Mouse (Mus musculus) lung, postnatal 0 days (tissue): Measurements from ENCODE around the gene Psmd5. TPM values are rescaled to one million over a fixed set of nuclear protein-coding genes. Genes with fewer than 3 reads are reported as not detected.
A peak's percentile ranks its signal among the peaks of the same experiment; 100 is the strongest.

ENCODE experiments used
- ATAC-seq: fragments of 200-750 bp; cut with Nextera tagmentation; 2 replicates; pipeline ENCODE4 v1.8.0; 2017; ENCODE audit warnings: moderate library complexity
- DNase-seq: peaks from one replicate; pipeline ENCODE4 v3.0.0-alpha.2; 2016; ENCODE audit warnings: low spot score
- H3K27ac ChIP-seq: fragments of 300-500 bp; sonication (generic); 2 replicates; pipeline ENCODE4 v1.5.1; 2014; ENCODE audit warnings: antibody characterized with exemption, mild to moderate bottlenecking, low read length, mixed read lengths
- H3K27me3 ChIP-seq: fragments of 300-500 bp; sonication (generic); replicated peaks from 2 replicates; pipeline ENCODE4 v1.6.1; 2014; ENCODE audit warnings: low read length, mixed read lengths; ENCODE audit not compliant: insufficient read depth
- H3K36me3 ChIP-seq: fragments of 300-500 bp; sonication (generic); 2 replicates; pipeline ENCODE4 v1.6.1; 2014; ENCODE audit warnings: low read length, mixed read lengths; ENCODE audit not compliant: insufficient read depth
- H3K4me1 ChIP-seq: fragments of 300-500 bp; sonication (generic); 2 replicates; pipeline ENCODE4 v1.6.1; 2014; ENCODE audit warnings: antibody characterized with exemption, low read depth, low read length, mixed read lengths; ENCODE audit not compliant: insufficient read depth
- H3K4me2 ChIP-seq: fragments of 300-500 bp; sonication (generic); replicated peaks from 2 replicates; pipeline ENCODE4 v1.6.1; 2014; ENCODE audit warnings: low read depth, mild to moderate bottlenecking, low read length, moderate library complexity, mixed read lengths
- H3K4me3 ChIP-seq: fragments of 300-500 bp; sonication (generic); 2 replicates; pipeline ENCODE4 v1.5.1; 2014; ENCODE audit warnings: low read depth, low read length
- H3K9ac ChIP-seq: fragments of 300-500 bp; sonication (generic); replicated peaks from 2 replicates; pipeline ENCODE4 v1.6.1; 2014; ENCODE audit warnings: low read depth, mild to moderate bottlenecking
- H3K9me3 ChIP-seq: fragments of 300-500 bp; sonication (generic); 2 replicates; pipeline ENCODE4 v1.6.1; 2016; ENCODE audit warnings: low read length, mixed read lengths
- CTCF ChIP-seq: IDR thresholded peaks from 2 replicates; pipeline ENCODE4 v1.5.1; 2016; ENCODE audit warnings: antibody characterized with exemption, mild to moderate bottlenecking
- EP300 ChIP-seq: IDR thresholded peaks from 2 replicates; pipeline ENCODE4 v1.6.1; 2016; ENCODE audit warnings: antibody characterized with exemption, mild to moderate bottlenecking, control low read depth
- WGBS: fragments of 180-500 bp; shearing (Covaris S2); extraction: QIAGEN DNeasy Blood & Tissue Kit; methylation state at CpG from one replicate; pipeline ENCODE4 v1.1.7; 2014; 5-methylcytosine and 5-hydroxymethylcytosine counted together
- polyA plus RNA-seq: library from polyadenylated mRNA; unstranded; fragments of >200 nt; fragmentation: Nextera tagmentation; extraction: Ambion mirVana; gene quantifications from 2 replicates; pipeline ENCODE4 v1.2.1, GENCODE M21; 2015

The Psmd5 gene
- polyA plus RNA-seq, 1 experiment from 2014 or later = 64.7 TPM

- Histone ChIP-seq H3K9me3 (no peaks in the 10 kb centered on the region), H3K4me1 (peaks cover 7% of the 10 kb centered on the region; the same call in 1 of the 2 replicates), H3K27me3 (no peaks in the 10 kb centered on the region), H3K4me2 (peak within 1 kb of the TSS; percentile 99), H3K9ac (peak within 1 kb of the TSS; percentile 32), H3K4me3 (peak within 1 kb of the TSS; percentile 59), H3K27ac (peak within 1 kb of the TSS; percentile 5; the same call in 1 of the 2 replicates), H3K36me3 (no peaks in the 10 kb centered on the region)
- no peak for TF ChIP-seq CTCF
- TF ChIP-seq EP300 = no peak
- WGBS = 1% methylated on average over 53 of the region's 64 CpGs
- ATAC-seq (peak; percentile 42), DNase-seq (peak; percentile 28)
Observed at GRCm38 (mm10) chr2:34913218-34914068, 38.7 kb upstream of the Psmd5 start, which contains the start of gene Phf19. Phf19 (minus strand) TSS chr2:34914026.

- Histone ChIP-seq H3K4me2 (peak overlapping the region; percentile 99), H3K27me3 (no peaks in the 10 kb centered on the region), H3K36me3 (no peaks in the 10 kb centered on the region), H3K4me1 (peaks cover 7% of the 10 kb centered on the region; the same call in 1 of the 2 replicates), H3K9me3 (no peaks in the 10 kb centered on the region), H3K27ac (no peak overlapping the region), H3K9ac (no peak overlapping the region), H3K4me3 (peak overlapping the region; percentile 59; the same call in 1 of the 2 replicates)
- 43% methylated on average over 7 of the region's 7 CpGs for WGBS
- TF ChIP-seq EP300 (no peak), CTCF (no peak)
- DNase-seq (no peak), ATAC-seq (no peak)
Observed at GRCm38 (mm10) chr2:34912613-34913012, 37.8 kb upstream of the Psmd5 start.

DNA sequence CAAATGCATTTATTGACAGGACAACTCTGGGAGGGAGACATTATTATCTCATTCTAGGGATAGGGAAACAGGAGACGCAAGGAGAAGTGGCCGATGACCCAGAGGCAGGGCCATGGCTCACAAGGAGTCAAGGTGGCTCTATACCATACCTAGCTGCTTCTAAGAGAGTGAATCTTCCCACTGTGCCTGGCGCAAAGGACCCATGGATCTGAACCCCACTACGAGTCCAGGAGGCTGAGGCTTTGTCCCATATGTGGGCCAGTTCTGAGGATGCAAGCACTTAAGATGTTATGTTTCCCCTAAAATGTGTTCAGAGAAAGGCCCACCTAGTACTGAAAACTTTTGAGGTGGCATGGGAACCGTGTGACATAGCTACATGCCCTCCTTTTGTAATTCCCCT lies 37.1 kb upstream of the Psmd5 start:
- Histone ChIP-seq H3K27ac (no peak overlapping the region), H3K27me3 (no peaks in the 10 kb centered on the region), H3K9ac (no peak overlapping the region), H3K36me3 (no peaks in the 10 kb centered on the region), H3K4me1 (peaks cover 11% of the 10 kb centered on the region), H3K9me3 (no peaks in the 10 kb centered on the region), H3K4me2 (no peak overlapping the region), H3K4me3 (no peak overlapping the region)
- WGBS = 84% methylated on average over 5 of the region's 5 CpGs
- ATAC-seq (no peak), DNase-seq (no peak)
- TF ChIP-seq CTCF (no peak), EP300 (no peak)

DNA sequence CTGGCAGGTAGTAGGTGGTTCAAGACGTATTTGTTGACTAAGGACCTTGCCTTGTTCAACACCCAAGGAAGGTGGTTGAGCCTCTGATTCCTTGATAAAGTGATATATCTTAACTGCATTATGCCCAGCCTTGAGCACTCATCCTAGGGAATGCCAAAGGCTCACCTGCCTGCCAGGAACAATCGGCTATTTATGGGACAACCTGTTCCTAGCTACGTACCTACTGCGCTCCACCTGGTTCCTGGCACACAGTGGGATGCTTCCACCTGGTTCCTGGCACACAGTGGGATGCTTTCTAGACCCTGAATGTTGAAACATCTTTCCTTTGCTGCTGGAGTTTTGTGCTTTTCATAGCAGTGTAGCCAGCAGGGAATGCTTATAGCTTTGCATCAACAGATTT lies 35.0 kb upstream of the Psmd5 start:
- Histone ChIP-seq H3K27ac (no peak overlapping the region), H3K4me3 (no peak overlapping the region), H3K9me3 (no peaks in the 10 kb centered on the region), H3K4me2 (no peak overlapping the region), H3K9ac (no peak overlapping the region), H3K36me3 (no peaks in the 10 kb centered on the region), H3K27me3 (no peaks in the 10 kb centered on the region), H3K4me1 (peaks cover 9% of the 10 kb centered on the region)
- TF ChIP-seq EP300 = no peak
- TF ChIP-seq CTCF = no peak
- WGBS = 90% methylated on average over 4 of the region's 4 CpGs
- ATAC-seq (no peak), DNase-seq (no peak)

- WGBS = 46% methylated on average over 12 of the region's 12 CpGs
- TF ChIP-seq EP300 = no peak
- peak; percentile 55 for TF ChIP-seq CTCF
- no peaks in the 10 kb centered on the region for H3K27me3 ChIP-seq
- no peak overlapping the region for H3K4me2 ChIP-seq
- DNase-seq (peak; percentile 87), ATAC-seq (no peak)
- H3K9me3 ChIP-seq = no peaks in the 10 kb centered on the region
- no peaks in the 10 kb centered on the region for H3K36me3 ChIP-seq
- no peak overlapping the region for H3K9ac ChIP-seq
- no peak overlapping the region for H3K27ac ChIP-seq
- no peak overlapping the region for H3K4me3 ChIP-seq
- peaks cover 14% of the 10 kb centered on the region for H3K4me1 ChIP-seq
Observed at GRCm38 (mm10) chr2:34906861-34907604, 32.3 kb upstream of the Psmd5 start.

DNA sequence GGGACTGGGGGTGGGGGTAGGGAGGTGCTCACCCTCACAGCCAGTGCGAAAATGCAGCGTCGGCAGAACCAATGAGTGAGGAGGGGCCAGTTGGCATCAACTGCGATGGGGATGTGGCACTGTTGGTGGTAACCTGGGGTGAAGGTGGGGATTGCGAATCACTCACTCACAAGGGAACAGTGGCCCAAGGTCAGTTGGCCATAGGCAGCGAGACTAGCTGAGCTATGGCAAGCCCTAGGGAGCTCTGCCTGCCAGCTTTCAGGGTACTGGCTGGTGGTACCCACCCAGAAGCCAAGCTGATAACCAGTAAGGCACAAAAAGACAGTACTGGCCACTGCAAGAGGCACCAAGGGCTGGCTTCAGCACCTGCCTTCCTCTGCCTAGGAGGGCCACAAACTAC lies 31.7 kb upstream of the Psmd5 start:
- 69% methylated on average over 6 of the region's 6 CpGs for WGBS
- ATAC-seq = no peak
- DNase-seq = no peak
- Histone ChIP-seq H3K4me2 (no peak overlapping the region), H3K4me3 (no peak overlapping the region), H3K27ac (no peak overlapping the region), H3K9me3 (no peaks in the 10 kb centered on the region), H3K27me3 (no peaks in the 10 kb centered on the region), H3K4me1 (peaks cover 14% of the 10 kb centered on the region), H3K9ac (no peak overlapping the region), H3K36me3 (no peaks in the 10 kb centered on the region)
- TF ChIP-seq EP300 (no peak), CTCF (no peak)
